Mouse (Mus musculus): ENCODE measurements at regions not wholly inside any gene's neighbourhood (a gene's known extent, or its start where the extent isn't known, plus 50 kb on each side); places are given as distances from the start of the nearest gene placed in this dataset.

GRCm38 (mm10) chr15:60617371-60617770 is 236.2 kb downstream of the Fam84b start:
- Histone ChIP-seq H3K9me3 (no peaks in the 10 kb centered on the region), H3K4me3 (no peak overlapping the region), H3K4me2 (replicated peaks) (no peak overlapping the region), H3K36me3 (no peaks in the 10 kb centered on the region), H3K4me1 (no peaks in the 10 kb centered on the region), H3K27me3 (no peaks in the 10 kb centered on the region), H3K27ac (no peak overlapping the region), H3K9ac (no peak overlapping the region)
- WGBS, result 59% methylated on average over 2 of the region's 2 CpGs
- no peak for ATAC-seq (ENCODE audit: low FRiP score, low read depth)

GRCm38 (mm10) chr15:60601885-60602284 is 251.7 kb downstream of the Fam84b start:
- H3K4me2 ChIP-seq (replicated peaks), result no peak overlapping the region
- no peaks in the 10 kb centered on the region for H3K9me3 ChIP-seq
- no peak for ATAC-seq (ENCODE audit: low FRiP score, low read depth)
- no peaks in the 10 kb centered on the region for H3K4me1 ChIP-seq
- no peaks in the 10 kb centered on the region for H3K27me3 ChIP-seq
- no peaks in the 10 kb centered on the region for H3K36me3 ChIP-seq
- H3K9ac ChIP-seq, result no peak overlapping the region
- no peak overlapping the region for H3K27ac ChIP-seq
- H3K4me3 ChIP-seq, result no peak overlapping the region

GRCm38 (mm10) chr15:60577084-60577483 is 276.5 kb downstream of the Fam84b start:
- no peaks in the 10 kb centered on the region for H3K9me3 ChIP-seq

GRCm38 (mm10) chr15:60566267-60566666 is 287.3 kb downstream of the Fam84b start:
- no peak overlapping the region for H3K4me2 ChIP-seq (replicated peaks)
- H3K27ac ChIP-seq, result no peak overlapping the region
- H3K4me3 ChIP-seq, result no peak overlapping the region
- H3K9me3 ChIP-seq, result no peaks in the 10 kb centered on the region
- H3K4me1 ChIP-seq, result no peaks in the 10 kb centered on the region
- WGBS, result 93% methylated on average over 3 of the region's 3 CpGs
- H3K27me3 ChIP-seq, result no peaks in the 10 kb centered on the region
- no peaks in the 10 kb centered on the region for H3K36me3 ChIP-seq
- H3K9ac ChIP-seq, result no peak overlapping the region
- no peak for ATAC-seq (ENCODE audit: low FRiP score, low read depth)

More at GRCm38 (mm10) chr15:60577084-60577483, 276.5 kb downstream of the Fam84b start:
- Histone ChIP-seq H3K27ac (no peak overlapping the region), H3K4me2 (replicated peaks) (no peak overlapping the region), H3K4me1 (no peaks in the 10 kb centered on the region), H3K4me3 (no peak overlapping the region), H3K9ac (no peak overlapping the region), H3K36me3 (no peaks in the 10 kb centered on the region), H3K27me3 (no peaks in the 10 kb centered on the region)
- ATAC-seq (ENCODE audit: low FRiP score, low read depth), result no peak
- 79% methylated on average over 5 of the region's 5 CpGs for WGBS

GRCm38 (mm10) chr15:60565017-60565416 is 288.6 kb downstream of the Fam84b start:
- no peak overlapping the region for H3K4me3 ChIP-seq
- no peak for ATAC-seq (ENCODE audit: low FRiP score, low read depth)
- no peaks in the 10 kb centered on the region for H3K9me3 ChIP-seq
- H3K9ac ChIP-seq, result no peak overlapping the region
- no peaks in the 10 kb centered on the region for H3K36me3 ChIP-seq
- H3K27me3 ChIP-seq, result no peaks in the 10 kb centered on the region
- no peak overlapping the region for H3K27ac ChIP-seq
- 57% methylated on average over 2 of the region's 2 CpGs for WGBS
- H3K4me1 ChIP-seq, result no peaks in the 10 kb centered on the region
- no peak overlapping the region for H3K4me2 ChIP-seq (replicated peaks)

GRCm38 (mm10) chr15:60560641-60561040 is 292.9 kb downstream of the Fam84b start:
- ATAC-seq (ENCODE audit: low FRiP score, low read depth), result no peak
- 90% methylated on average over 1 of the region's 1 CpGs for WGBS

GRCm38 (mm10) chr15:60555691-60556090 is 297.9 kb downstream of the Fam84b start:
- Histone ChIP-seq H3K4me1 (no peaks in the 10 kb centered on the region), H3K4me2 (replicated peaks) (no peak overlapping the region), H3K27me3 (no peaks in the 10 kb centered on the region), H3K9ac (no peak overlapping the region), H3K27ac (no peak overlapping the region), H3K9me3 (no peaks in the 10 kb centered on the region), H3K4me3 (no peak overlapping the region), H3K36me3 (no peaks in the 10 kb centered on the region)
- 80% methylated on average over 2 of the region's 2 CpGs for WGBS
- ATAC-seq (ENCODE audit: low FRiP score, low read depth), result no peak

More at GRCm38 (mm10) chr15:60560641-60561040, 292.9 kb downstream of the Fam84b start:
- Histone ChIP-seq H3K27me3 (no peaks in the 10 kb centered on the region), H3K9ac (no peak overlapping the region), H3K36me3 (no peaks in the 10 kb centered on the region), H3K4me3 (no peak overlapping the region), H3K27ac (no peak overlapping the region), H3K9me3 (no peaks in the 10 kb centered on the region), H3K4me2 (replicated peaks) (no peak overlapping the region), H3K4me1 (no peaks in the 10 kb centered on the region)

- Histone ChIP-seq H3K27ac (no peak overlapping the region), H3K9me3 (no peaks in the 10 kb centered on the region), H3K4me2 (replicated peaks) (no peak overlapping the region), H3K4me1 (no peaks in the 10 kb centered on the region), H3K9ac (no peak overlapping the region), H3K27me3 (no peaks in the 10 kb centered on the region), H3K36me3 (no peaks in the 10 kb centered on the region), H3K4me3 (no peak overlapping the region)
- no peak for ATAC-seq (ENCODE audit: low FRiP score, low read depth)
- WGBS, result 52% methylated on average over 1 of the region's 1 CpGs
Observed at GRCm38 (mm10) chr15:60554587-60554986, 299.0 kb downstream of the Fam84b start.

- Histone ChIP-seq H3K27ac (no peak overlapping the region), H3K4me2 (replicated peaks) (no peak overlapping the region), H3K4me3 (no peak overlapping the region), H3K4me1 (no peaks in the 10 kb centered on the region), H3K27me3 (no peaks in the 10 kb centered on the region), H3K36me3 (no peaks in the 10 kb centered on the region), H3K9me3 (no peaks in the 10 kb centered on the region), H3K9ac (no peak overlapping the region)
- ATAC-seq (ENCODE audit: low FRiP score, low read depth), result no peak
- WGBS, result 88% methylated on average over 7 of the region's 7 CpGs
Observed at GRCm38 (mm10) chr15:60548045-60548444, 305.5 kb downstream of the Fam84b start.

- no peaks in the 10 kb centered on the region for H3K4me1 ChIP-seq
- 72% methylated on average over 4 of the region's 4 CpGs for WGBS
- H3K27me3 ChIP-seq, result no peaks in the 10 kb centered on the region
- H3K36me3 ChIP-seq, result no peaks in the 10 kb centered on the region
- no peak overlapping the region for H3K9ac ChIP-seq
- H3K9me3 ChIP-seq, result no peaks in the 10 kb centered on the region
- no peak overlapping the region for H3K4me3 ChIP-seq
- no peak overlapping the region for H3K27ac ChIP-seq
- ATAC-seq (ENCODE audit: low FRiP score, low read depth), result no peak
- no peak overlapping the region for H3K4me2 ChIP-seq (replicated peaks)
Observed at GRCm38 (mm10) chr15:60537191-60537590, 316.4 kb downstream of the Fam84b start.

- H3K4me3 ChIP-seq, result no peak overlapping the region
- no peak for ATAC-seq (ENCODE audit: low FRiP score, low read depth)
- H3K9me3 ChIP-seq, result no peaks in the 10 kb centered on the region
- H3K27me3 ChIP-seq, result no peaks in the 10 kb centered on the region
- 87% methylated on average over 9 of the region's 9 CpGs for WGBS
- H3K27ac ChIP-seq, result no peak overlapping the region
- H3K36me3 ChIP-seq, result no peaks in the 10 kb centered on the region
- H3K4me1 ChIP-seq, result no peaks in the 10 kb centered on the region
- H3K4me2 ChIP-seq (replicated peaks), result no peak overlapping the region
- H3K9ac ChIP-seq, result no peak overlapping the region
Observed at GRCm38 (mm10) chr15:60534701-60535100, 318.9 kb downstream of the Fam84b start.

- ATAC-seq (ENCODE audit: low FRiP score, low read depth), result no peak
- Histone ChIP-seq H3K9me3 (no peaks in the 10 kb centered on the region), H3K9ac (no peak overlapping the region), H3K4me2 (replicated peaks) (no peak overlapping the region), H3K4me3 (no peak overlapping the region), H3K36me3 (no peaks in the 10 kb centered on the region), H3K4me1 (no peaks in the 10 kb centered on the region), H3K27me3 (no peaks in the 10 kb centered on the region), H3K27ac (no peak overlapping the region)
- WGBS, result 83% methylated on average over 2 of the region's 2 CpGs
Observed at GRCm38 (mm10) chr15:60516810-60517209, 336.8 kb downstream of the Fam84b start.

GRCm38 (mm10) chr15:60476755-60477310 is 376.7 kb downstream of the Fam84b start:
- Histone ChIP-seq H3K4me2 (replicated peaks) (no peak overlapping the region), H3K9me3 (no peaks in the 10 kb centered on the region; the same call in 1 of the 2 replicates), H3K4me1 (no peaks in the 10 kb centered on the region), H3K27me3 (no peaks in the 10 kb centered on the region), H3K36me3 (no peaks in the 10 kb centered on the region), H3K27ac (no peak overlapping the region), H3K4me3 (no peak overlapping the region), H3K9ac (no peak overlapping the region)
- ATAC-seq (ENCODE audit: low FRiP score, low read depth), result no peak
- 64% methylated on average over 4 of the region's 4 CpGs for WGBS
